Mouse (Mus musculus) heart, postnatal 0 days (tissue): Measurements from ENCODE around the gene Igf2bp3.

Source experiments
- CTCF ChIP-seq: IDR thresholded peaks from 2 replicates; pipeline ENCODE4 v1.5.1; 2016; ENCODE audit warnings: antibody characterized with exemption, control low read depth, low read depth
- EP300 ChIP-seq: IDR thresholded peaks from 2 replicates; pipeline ENCODE4 v1.6.1; 2016; ENCODE audit warnings: antibody characterized with exemption, low read depth

DNA sequence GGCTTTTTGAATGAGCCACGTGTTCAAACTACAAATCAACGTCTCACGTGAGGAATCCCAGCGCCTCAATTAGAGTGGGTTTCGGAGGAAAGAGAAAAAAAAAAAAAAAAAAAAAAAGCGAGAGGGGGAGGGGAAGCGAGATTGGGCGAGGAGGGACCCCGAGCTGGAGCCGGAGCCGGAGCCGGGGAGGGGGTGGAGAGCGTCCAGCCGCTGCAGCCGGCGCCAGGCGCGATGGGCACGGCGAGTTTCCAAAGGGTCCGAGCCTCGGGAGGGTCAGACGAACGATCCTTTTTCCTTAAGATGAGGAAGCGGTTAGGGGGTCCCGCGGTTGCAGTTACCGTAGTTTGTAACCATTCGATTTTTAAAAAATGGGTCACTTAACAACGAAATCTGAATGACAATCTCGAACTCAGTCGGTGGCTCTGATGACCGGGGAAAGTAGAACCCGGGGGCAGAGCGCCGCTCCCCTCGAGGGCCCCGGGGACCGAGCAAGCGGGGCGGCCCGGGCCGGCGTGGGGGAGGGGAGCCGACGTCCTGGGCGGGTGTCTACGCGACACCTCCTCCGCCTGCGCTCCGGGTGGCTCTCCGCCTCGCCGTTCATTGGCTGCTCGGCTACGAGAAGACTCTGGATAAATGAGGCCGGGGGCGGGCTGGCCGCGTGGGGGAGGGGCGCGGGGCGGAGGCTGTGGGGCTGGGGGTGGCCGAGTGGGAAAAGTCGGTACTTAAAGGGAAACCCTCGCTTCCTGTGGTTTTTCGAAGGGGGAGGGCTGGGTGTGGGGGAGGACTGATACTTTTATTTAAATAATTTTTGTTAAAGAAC is at the start of gene Igf2bp3:
- TF ChIP-seq CTCF (no peak), EP300 (peak; percentile 54; the same call in 1 of the 2 replicates)
